Mouse (Mus musculus) myocyte (in vitro differentiated cells): ENCODE data around the gene Cox6a2.

ENCODE experiments used
- CEBPB ChIP-seq: IDR thresholded peaks from 2 replicates; pipeline ENCODE4 v1.6.1; 2011; ENCODE audit warnings: mild to moderate bottlenecking, moderate library complexity; ENCODE audit not compliant: poor library complexity, insufficient read depth, severe bottlenecking
- E2F4 ChIP-seq: IDR thresholded peaks from one replicate; pipeline ENCODE4 v1.6.1; 2011; ENCODE audit warnings: mild to moderate bottlenecking, control low read depth, moderate library complexity; ENCODE audit not compliant: insufficient read depth
- MAX ChIP-seq: IDR thresholded peaks from one replicate; pipeline ENCODE4 v1.6.1; 2011; ENCODE audit warnings: low read depth, mild to moderate bottlenecking, control low read depth
- MYOD1 ChIP-seq, 3 experiments: IDR thresholded peaks; one replicate each; pipeline ENCODE4 v1.6.1; 2011; ENCODE audit warnings: control low read depth in 2 of 3, low read depth in 2 of 3, mild to moderate bottlenecking in 2 of 3, moderate library complexity in 1 of 3; ENCODE audit not compliant: insufficient read length in 2 of 3, control insufficient read depth in 1 of 3
- POLR2A ChIP-seq: IDR thresholded peaks from one replicate; pipeline ENCODE4 v1.6.1; 2011; ENCODE audit warnings: low read depth, mild to moderate bottlenecking, control low read depth, moderate library complexity; ENCODE audit not compliant: insufficient read length
- POLR2AphosphoS2 ChIP-seq: IDR thresholded peaks from one replicate; pipeline ENCODE4 v1.6.1; 2011; ENCODE audit warnings: low read depth, control low read depth; ENCODE audit not compliant: insufficient read length
- REST ChIP-seq: IDR thresholded peaks from one replicate; pipeline ENCODE4 v1.6.1; 2011; ENCODE audit warnings: mild to moderate bottlenecking, control low read depth, moderate library complexity; ENCODE audit not compliant: insufficient read depth, insufficient read length
- SRF ChIP-seq: IDR thresholded peaks from one replicate; pipeline ENCODE4 v1.6.1; 2011; ENCODE audit warnings: low read depth; ENCODE audit not compliant: control insufficient read depth, insufficient read length
- TCF12 ChIP-seq: IDR thresholded peaks from one replicate; pipeline ENCODE4 v1.6.1; 2011; ENCODE audit warnings: mild to moderate bottlenecking, control low read depth; ENCODE audit not compliant: poor library complexity, insufficient read depth, severe bottlenecking
- TCF3 ChIP-seq: IDR thresholded peaks from one replicate; pipeline ENCODE4 v1.6.1; 2011; ENCODE audit warnings: low read depth, control low read depth; ENCODE audit not compliant: insufficient read length
- USF1 ChIP-seq: IDR thresholded peaks from one replicate; pipeline ENCODE4 v1.6.1; 2011; ENCODE audit warnings: low read depth, mild to moderate bottlenecking, control low read depth, moderate library complexity

DNA sequence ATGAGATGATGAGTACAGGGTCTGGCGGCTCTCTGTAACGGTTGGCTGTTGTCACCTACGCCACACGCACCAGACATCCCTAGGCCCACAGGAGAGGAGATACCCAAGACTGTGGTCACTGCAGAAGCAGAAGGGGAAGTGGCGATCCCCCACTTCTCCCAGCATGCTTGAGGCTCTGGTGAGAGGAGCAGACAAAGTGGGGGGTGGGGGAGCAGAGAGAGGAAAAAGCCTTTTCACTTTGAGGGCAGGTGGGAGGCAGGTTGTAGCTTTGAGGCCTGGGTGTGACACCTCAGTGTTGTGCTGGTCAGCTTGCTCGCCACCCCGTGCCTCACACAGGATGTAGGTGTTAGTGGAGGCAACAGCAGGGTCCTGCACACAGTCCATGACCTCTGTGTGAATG is 26.1 kb downstream of the Cox6a2 start:
- TF ChIP-seq POLR2A: no peak
- no peak for TF ChIP-seq E2F4
- no peak for TF ChIP-seq CEBPB
- no peak for TF ChIP-seq TCF3
- TF ChIP-seq USF1: no peak
- TF ChIP-seq POLR2AphosphoS2: no peak
- no peak for TF ChIP-seq TCF12
- no peak for TF ChIP-seq SRF
- TF ChIP-seq MYOD1 (IDR thresholded peaks at IDR 0.05; ENCODE audit: control insufficient read depth in 1 of 3, insufficient read length in 2 of 3, low read depth in 2 of 3): no peak
- no peak for TF ChIP-seq REST
- no peak for TF ChIP-seq MAX
